Mouse (Mus musculus) gastrocnemius, adult 2 months (tissue): ENCODE measurements around the gene Rhd. TPM values are rescaled to one million over a fixed set of nuclear protein-coding genes. Genes with fewer than 3 reads are reported as not detected.
"Not testable (repeated sequence)": the region's sequence is repeated elsewhere in the genome, so short reads cannot be mapped to it uniquely, and the experiment has no call there.

Experiments used
- DNase-seq: peaks from one replicate; pipeline ENCODE4 v3.0.0; 2022
- H3K27ac ChIP-seq: fragments of 200-600 bp; 2 replicates; pipeline ENCODE4 v1.8.1; 2022; ENCODE audit warnings: mild to moderate bottlenecking
- H3K4me3 ChIP-seq: fragments of 200-600 bp; 2 replicates; pipeline ENCODE4 v1.8.1; 2022; ENCODE audit warnings: mild to moderate bottlenecking, moderate library complexity
- CTCF ChIP-seq: fragments of 200-600 bp; IDR thresholded peaks from 2 replicates; pipeline ENCODE4 v1.8.1; 2022; ENCODE audit warnings: antibody characterized with exemption, mild to moderate bottlenecking, moderate library complexity
- intact Hi-C: fragments of 180-260 bp; cut with DNase I; formaldehyde crosslinking; loops from one replicate; pipeline ENCODE4 v1.15.1; 2025
- total RNA-seq, 2 experiments: library from RNA; stranded (reverse); gene quantifications; 2 replicates each; pipeline ENCODE4 v1.2.3; 2021

The Rhd gene
- total RNA-seq, 2 experiments from 2014 or later = not detected

GRCm38 (mm10) chr4:134883266-134883665 lies 18.9 kb downstream of the Rhd start:
- intact Hi-C loops = loop anchor here (2.0 kb wide), 1 partner anchor 340 kb away; no protein-coding TSS in a partner anchor
- peak; percentile 74 for TF ChIP-seq CTCF
- no peak overlapping the region for H3K4me3 ChIP-seq
- DNase-seq = peak; percentile 39
- H3K27ac ChIP-seq = no peak overlapping the region

- H3K4me3 ChIP-seq = no peak overlapping the region
- DNase-seq = no peak
- no peak overlapping the region for H3K27ac ChIP-seq
- no peak for TF ChIP-seq CTCF
- intact Hi-C loops = loop anchor here (2.0 kb wide), 1 partner anchor 341 kb away; no protein-coding TSS in a partner anchor
Measured at GRCm38 (mm10) chr4:134883808-134884207, 19.5 kb downstream of the Rhd start.

DNA sequence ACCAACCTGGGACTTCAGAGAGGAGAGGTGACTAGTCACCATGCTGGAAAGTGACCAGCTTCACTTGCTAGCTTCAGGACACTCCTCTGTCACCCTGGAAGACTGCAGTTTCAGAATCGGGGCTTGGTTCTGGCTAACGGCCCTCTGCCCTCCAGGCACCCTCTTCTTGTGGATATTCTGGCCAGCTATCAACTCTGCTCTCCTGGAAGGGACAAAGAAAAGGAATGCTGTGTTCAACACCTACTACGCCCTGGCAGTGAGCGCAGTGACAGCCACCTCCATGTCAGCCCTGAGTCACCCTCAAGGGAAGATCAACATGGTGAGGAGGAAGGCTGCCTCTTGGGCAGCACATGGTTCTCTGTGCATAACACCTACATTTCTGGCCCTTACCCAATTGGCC lies 20.0 kb downstream of the Rhd start:
- Histone ChIP-seq H3K4me3 (no peak overlapping the region), H3K27ac (no peak overlapping the region)
- TF ChIP-seq CTCF = no peak
- no peak for DNase-seq
- intact Hi-C loops = no loop called here

- no peak overlapping the region for H3K27ac ChIP-seq
- H3K4me3 ChIP-seq = no peak overlapping the region
- peak; percentile 66 for DNase-seq
- intact Hi-C loops = no loop called here
- peak; percentile 83 for TF ChIP-seq CTCF
Measured at GRCm38 (mm10) chr4:134892096-134892495, 27.8 kb downstream of the Rhd start.

DNA sequence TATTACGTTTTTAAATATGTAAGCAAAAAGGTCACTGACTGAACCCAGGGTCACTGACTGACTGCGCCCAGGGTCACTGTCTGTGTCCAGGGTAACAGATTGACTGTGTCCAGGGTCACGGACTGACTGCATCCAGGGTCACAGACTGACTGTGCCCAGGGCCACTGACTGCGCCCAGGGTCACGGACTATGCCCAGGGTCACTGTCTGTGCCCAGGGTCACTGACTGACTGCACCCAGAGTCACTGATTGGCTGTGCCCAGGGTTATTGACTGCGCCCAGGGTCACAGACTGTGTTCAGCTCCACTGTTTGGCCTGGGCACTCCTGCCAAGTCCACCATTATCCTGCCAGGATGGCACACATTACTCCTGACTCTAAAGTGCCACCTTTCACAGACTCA lies 32.9 kb downstream of the Rhd start:
- intact Hi-C loops = no loop called here
- Histone ChIP-seq H3K27ac (no peak overlapping the region), H3K4me3 (no peak overlapping the region)
- TF ChIP-seq CTCF = no peak
- no peak for DNase-seq

- Histone ChIP-seq H3K27ac (no peak overlapping the region), H3K4me3 (no peak overlapping the region)
- intact Hi-C loops = no loop called here
- TF ChIP-seq CTCF = no peak
- DNase-seq = no peak
Measured at GRCm38 (mm10) chr4:134901126-134901525, 36.8 kb downstream of the Rhd start.

DNA sequence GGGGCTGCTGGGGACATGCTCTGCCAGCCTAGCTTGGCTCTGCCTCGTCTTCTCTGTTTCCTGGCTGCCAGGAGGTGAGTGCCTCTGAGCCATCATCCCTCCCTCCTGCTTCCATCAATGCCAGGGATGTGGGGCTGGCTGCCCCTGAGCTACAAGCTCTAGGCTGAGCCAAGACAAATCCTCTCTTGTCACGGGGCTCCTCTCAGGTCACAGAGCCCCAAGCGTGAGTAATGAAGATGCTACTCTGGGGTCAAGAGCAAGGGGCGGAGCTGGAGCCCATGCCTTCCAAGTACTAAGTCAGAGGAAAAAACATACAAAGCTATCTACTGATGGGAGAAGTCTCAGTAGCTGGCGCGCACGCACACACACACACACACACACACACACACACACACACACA lies 38.7 kb downstream of the Rhd start:
- Histone ChIP-seq H3K27ac (no peak overlapping the region), H3K4me3 (no peak overlapping the region)
- no peak for TF ChIP-seq CTCF
- intact Hi-C loops = no loop called here
- no peak for DNase-seq

- H3K27ac ChIP-seq, DNase-seq, H3K4me3 ChIP-seq, intact Hi-C loops: not testable (repeated sequence)
Measured at GRCm38 (mm10) chr4:134911406-134911805, 47.1 kb downstream of the Rhd start.

DNA sequence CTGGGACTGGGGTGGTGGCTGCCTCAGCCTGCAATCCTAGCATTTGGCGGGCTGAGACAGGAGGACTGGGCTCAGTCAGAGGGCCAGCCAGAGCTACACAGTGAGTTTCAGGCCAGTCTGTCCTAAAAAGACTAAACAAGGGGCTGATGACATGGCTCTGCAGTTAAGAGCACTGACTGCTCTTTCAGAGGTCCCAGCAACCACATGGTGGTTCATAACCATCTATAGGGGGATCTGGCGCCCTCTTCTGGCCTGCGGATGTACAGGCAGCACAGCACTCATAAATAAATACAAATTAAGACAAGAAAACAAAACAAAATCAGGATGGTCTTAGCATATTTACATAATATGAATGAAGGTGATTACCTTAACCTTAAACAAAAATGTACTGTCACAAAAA lies 49.1 kb downstream of the Rhd start:
- peak; percentile 80 for DNase-seq
- intact Hi-C loops = no loop called here
- Histone ChIP-seq H3K27ac (peak overlapping the region; percentile 97), H3K4me3 (peak overlapping the region; percentile 93)
- TF ChIP-seq CTCF = peak; percentile 90

DNA sequence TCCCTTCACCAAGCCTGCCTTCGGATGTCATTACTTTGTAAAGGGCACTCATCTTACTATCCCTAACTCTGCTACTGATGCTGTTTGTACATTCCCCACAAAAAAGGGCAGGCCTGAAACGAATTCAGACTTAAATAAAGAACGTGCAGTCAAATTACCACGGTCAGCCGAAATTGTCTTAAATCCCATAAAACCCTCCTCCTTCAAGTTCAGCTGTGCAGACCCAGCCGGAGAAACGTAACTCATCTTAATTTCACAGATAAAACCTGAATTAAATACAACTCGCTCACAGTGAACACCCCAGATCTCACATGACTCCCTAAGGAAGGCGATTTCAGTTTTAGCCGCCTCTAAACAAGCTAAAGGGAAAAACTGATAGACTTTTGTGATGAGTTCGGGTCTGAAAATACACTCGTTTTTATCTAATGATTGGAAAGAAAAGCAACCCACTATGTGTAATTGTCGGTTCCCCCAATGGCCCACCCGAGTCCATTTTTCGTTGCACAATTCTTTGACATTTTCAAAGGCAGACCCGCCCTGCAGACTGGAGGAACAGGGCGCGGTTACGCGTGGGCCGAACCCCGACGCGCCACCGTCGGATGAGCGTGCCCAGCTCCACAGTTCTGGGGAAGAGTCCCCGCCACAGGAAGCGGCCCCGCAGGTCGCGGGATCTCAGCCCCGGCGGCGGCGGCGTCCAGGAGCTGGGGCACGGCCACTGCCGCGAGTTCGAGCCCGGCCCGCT lies 50.0 kb downstream of the Rhd start:
- no peak for TF ChIP-seq CTCF
- peak overlapping the region; percentile 93 for H3K4me3 ChIP-seq
- intact Hi-C loops = no loop called here
- DNase-seq = no peak
- H3K27ac ChIP-seq = peak overlapping the region; percentile 97

GRCm38 (mm10) chr4:134914864-134915209 lies 50.5 kb downstream of the Rhd start, which contains the start of gene Tmem50a:
Tmem50a (minus strand) TSS chr4:134915024.
- no peak for TF ChIP-seq CTCF
- intact Hi-C loops = no loop called here
- peak; percentile 96 for DNase-seq
- peak within 1 kb of the TSS; percentile 97 for H3K27ac ChIP-seq
- peak within 1 kb of the TSS; percentile 93 for H3K4me3 ChIP-seq

DNA sequence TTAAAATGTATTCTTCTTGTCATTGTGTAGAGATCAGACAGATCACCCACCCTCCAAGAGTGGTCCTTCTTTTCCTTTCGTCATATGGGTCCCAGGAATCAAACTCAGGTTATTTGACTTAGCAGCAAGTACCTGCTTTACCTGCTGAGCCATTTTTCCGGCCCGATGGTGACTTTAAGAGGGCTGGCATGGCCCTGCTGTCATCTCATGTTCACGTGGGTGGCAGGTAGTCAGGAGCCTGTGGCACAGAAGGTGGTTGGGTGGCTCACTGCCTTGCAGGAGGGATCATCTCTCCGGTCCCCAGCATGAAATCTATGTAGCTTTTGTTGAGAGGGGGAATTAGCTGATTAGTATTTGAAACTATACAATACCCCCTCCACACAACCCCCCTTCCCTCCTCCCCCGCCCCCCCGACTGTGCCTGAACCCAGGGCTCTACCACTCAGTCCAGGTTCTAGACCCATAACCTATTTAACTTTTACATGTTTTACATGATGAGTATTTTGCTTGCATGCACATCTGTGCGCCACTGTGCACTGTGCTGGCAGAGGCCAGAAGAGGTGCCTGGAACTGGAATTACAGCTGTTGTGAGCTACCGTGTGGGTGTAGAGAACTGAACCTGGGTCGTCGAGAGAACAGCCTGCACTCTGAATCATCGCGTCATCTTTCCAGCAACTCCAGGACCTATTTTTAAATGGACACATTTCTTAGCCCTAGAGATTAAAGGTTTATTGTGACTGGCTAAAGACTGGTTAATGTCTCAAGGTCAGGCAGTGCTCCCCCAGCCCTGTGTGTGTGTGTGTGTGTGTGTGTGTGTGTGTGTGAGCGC lies 51.1 kb downstream of the Rhd start:
- Histone ChIP-seq H3K4me3 (peak overlapping the region; percentile 93), H3K27ac (peak overlapping the region; percentile 97)
- no peak for TF ChIP-seq CTCF
- DNase-seq = peak; percentile 49
- intact Hi-C loops = no loop called here

DNA sequence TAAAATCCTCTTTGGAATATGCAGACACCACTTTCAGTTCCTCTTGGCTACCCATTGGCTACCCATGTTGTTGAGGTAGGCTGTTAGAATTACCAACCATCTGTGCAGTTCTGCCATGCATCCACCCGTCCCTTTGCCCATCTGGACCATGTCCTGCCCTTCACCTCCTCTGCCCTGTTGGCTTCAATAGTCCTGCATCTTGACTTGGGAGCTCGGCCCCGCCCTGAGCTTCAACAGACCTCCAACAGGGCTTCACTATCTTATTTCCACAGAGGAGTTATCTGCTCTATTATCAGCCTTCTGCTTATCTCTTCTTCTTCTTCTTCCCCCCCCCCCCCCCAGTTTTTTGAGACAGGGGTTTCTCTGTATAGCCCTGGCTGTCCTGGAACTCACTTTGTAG lies 52.9 kb downstream of the Rhd start:
- H3K4me3 ChIP-seq = no peak overlapping the region
- intact Hi-C loops = no loop called here
- no peak for DNase-seq
- peak overlapping the region; percentile 76 for H3K27ac ChIP-seq
- TF ChIP-seq CTCF = no peak
